Mouse (Mus musculus): ENCODE data around the gene Abcc12.

DNA sequence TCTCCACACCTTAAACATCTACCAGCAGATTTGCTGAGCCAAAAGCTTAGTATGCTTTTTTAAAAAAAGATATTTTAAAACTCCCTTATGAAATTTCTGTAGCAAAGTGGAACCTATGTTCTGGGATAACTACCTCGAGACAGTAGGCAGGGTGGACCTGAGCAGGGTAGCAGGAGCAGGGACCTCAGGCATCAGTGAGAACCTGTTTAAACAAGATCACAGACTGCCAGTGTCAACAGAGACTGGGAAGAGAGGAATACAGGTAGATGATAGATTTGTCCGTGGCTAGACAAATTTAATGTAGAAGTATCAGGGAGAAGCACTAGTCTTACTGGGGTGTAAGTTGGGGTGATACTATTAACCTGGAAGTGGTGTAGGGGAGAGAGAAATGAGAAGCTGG lies 33.3 kb upstream of the Abcc12 start:
- TF ChIP-seq CTCF (IDR thresholded peaks at IDR 0.05; ENCODE audit: insufficient read depth, low read depth, low read length) (no peak), POLR2A (IDR thresholded peaks at IDR 0.05; ENCODE audit: insufficient read depth, low read depth, low read length) (no peak)

Data from olfactory bulb, adult 2 months (tissue).